Mouse (Mus musculus): ENCODE results near the gene Gm45717.

GRCm38 (mm10) chr7:140942341-140942740, 13.4 kb downstream of the Gm45717 start:
- TF ChIP-seq CTCF (IDR thresholded peaks at IDR 0.05) (no peak), EP300 (IDR thresholded peaks at IDR 0.05) (no peak)

Measured in lung, postnatal 0 days (tissue).